Mouse (Mus musculus) layer of hippocampus, adult 2 months (tissue): ENCODE measurements at regions not wholly inside any gene's neighbourhood (a gene's known extent, or its start where the extent isn't known, plus 50 kb on each side); places are given as distances from the start of the nearest gene placed in this dataset.

ENCODE experiments used
- DNase-seq, 2 experiments: peaks; one replicate each; pipeline ENCODE4 v3.0.0; 2022; ENCODE audit warnings: low spot score in 2 of 2
- H3K27ac ChIP-seq: fragments of 200-600 bp; 2 replicates; pipeline ENCODE4 v1.8.1; 2022
- H3K4me3 ChIP-seq: fragments of 200-600 bp; 2 replicates; pipeline ENCODE4 v1.8.1; 2022; ENCODE audit warnings: mild to moderate bottlenecking
- CTCF ChIP-seq: fragments of 200-600 bp; conservative IDR thresholded peaks from 2 replicates; pipeline ENCODE4 v1.8.1; 2022; ENCODE audit warnings: antibody characterized with exemption, mild to moderate bottlenecking, moderate library complexity

GRCm38 (mm10) chr1:78761061-78761515 lies 55.5 kb upstream of the Kcne4 start:
- Histone ChIP-seq H3K27ac (peak overlapping the region; percentile 75), H3K4me3 (no peak overlapping the region)
- peak in 1 of 2 experiments; percentile 46 for DNase-seq
- TF ChIP-seq CTCF = no peak
